Mouse (Mus musculus) stomach, postnatal 0 days (tissue): ENCODE measurements around the gene Bank1.

ENCODE experiments used
- CTCF ChIP-seq: IDR thresholded peaks from 2 replicates; pipeline ENCODE4 v1.5.1; 2016; ENCODE audit warnings: antibody characterized with exemption, low read depth, mild to moderate bottlenecking, moderate library complexity
- EP300 ChIP-seq: optimal IDR thresholded peaks from 2 replicates; pipeline ENCODE3; 2016; ENCODE audit warnings: antibody characterized with exemption

DNA sequence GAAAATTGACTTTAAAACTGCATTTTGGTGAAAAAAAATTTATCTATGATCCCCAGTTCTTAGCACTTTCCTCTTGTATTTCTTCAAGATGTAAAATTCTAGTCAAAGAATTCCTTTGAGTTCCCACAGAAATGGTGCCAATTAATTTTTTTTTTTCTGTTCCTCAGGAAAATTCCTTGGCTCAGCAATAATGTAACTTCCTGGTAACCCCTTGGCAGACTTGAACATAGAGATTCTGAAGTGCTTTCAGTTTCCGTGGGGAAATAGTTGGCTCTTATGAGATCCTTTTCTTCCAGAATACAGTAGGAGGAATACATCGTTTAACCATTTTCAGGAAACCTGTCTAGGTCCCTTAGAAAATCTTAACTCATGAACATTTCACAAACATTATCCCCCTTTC is 247.3 kb downstream of the Bank1 start:
- TF ChIP-seq CTCF (no peak), EP300 (no peak)
